8 mouse cellular contexts compared by ENCODE assay signal in genomic region chr1:13052067-13052460, GRCm38 (mm10).
DNase-seq lines count a peak whose midpoint lies in the region; ATAC-seq and TF ChIP-seq lines count a peak whose summit lies in the region.

No protein-coding gene starts in this region.

- TF ChIP-seq CTCF in E14TG2a.4 (conservative IDR thresholded peaks at IDR 0.05; ENCODE audit: low read length), result peak; percentile 53
- TF ChIP-seq CTCF in lung, embryonic 14.5 days (IDR thresholded peaks at IDR 0.05; ENCODE audit: low read depth), result peak; percentile 67

- H3K36me3 ChIP-seq in E14TG2a.4 (ENCODE audit: insufficient read depth, low read length), result no peaks in the 10 kb centered on the region
- H3K36me3 ChIP-seq in lung, embryonic 14.5 days (ENCODE audit: insufficient read depth), result no peaks in the 10 kb centered on the region
- no peaks in the 10 kb centered on the region for H3K36me3 ChIP-seq in neural tube, embryonic 15.5 days

- peaks cover 28% of the 10 kb centered on the region for H3K4me1 ChIP-seq in E14TG2a.4 (replicated peaks; ENCODE audit: low read depth, low read length)
- H3K4me1 ChIP-seq in lung, embryonic 14.5 days (ENCODE audit: insufficient read depth), result no peaks in the 10 kb centered on the region
- H3K4me1 ChIP-seq in neural tube, embryonic 15.5 days, result peaks cover 3% of the 10 kb centered on the region; the same call in 1 of the 2 replicates

- peaks cover 7% of the 10 kb centered on the region; the same call in 1 of the 2 replicates for H3K9me3 ChIP-seq in E14TG2a.4 (ENCODE audit: low read length)
- H3K9me3 ChIP-seq in lung, embryonic 14.5 days (ENCODE audit: low read depth, low read length), result no peaks in the 10 kb centered on the region
- H3K9me3 ChIP-seq in neural tube, embryonic 15.5 days (replicated peaks), result no peaks in the 10 kb centered on the region

- H3K4me3 ChIP-seq in E14TG2a.4 (replicated peaks; ENCODE audit: low read length), result no peak overlapping the region
- no peak overlapping the region for H3K4me3 ChIP-seq in lung, embryonic 14.5 days (ENCODE audit: low read depth, low read length)
- no peak overlapping the region for H3K4me3 ChIP-seq in neural tube, embryonic 15.5 days (replicated peaks)

- H3K9ac ChIP-seq in lung, embryonic 14.5 days, result no peak overlapping the region
- no peak overlapping the region for H3K9ac ChIP-seq in neural tube, embryonic 15.5 days (replicated peaks)

- 0 out of 2 replicates have a peak, but pooled peaks cover 2% of the 10 kb centered on the region for H3K27me3 ChIP-seq in E14TG2a.4 (ENCODE audit: insufficient read depth, low read length)
- no peaks in the 10 kb centered on the region for H3K27me3 ChIP-seq in lung, embryonic 14.5 days (ENCODE audit: insufficient read depth, low read length)
- H3K27me3 ChIP-seq in neural tube, embryonic 15.5 days (replicated peaks), result peaks cover 6% of the 10 kb centered on the region; the same call in 1 of the 2 replicates

- H3K4me2 ChIP-seq in lung, embryonic 14.5 days, result peak overlapping the region; percentile 32; the same call in 1 of the 2 replicates
- peak overlapping the region; percentile 40; the same call in 1 of the 2 replicates for H3K4me2 ChIP-seq in neural tube, embryonic 15.5 days

- 8% methylated on average over 7 of the region's 7 CpGs for whole genome bisulfite sequencing in lung, embryonic 14.5 days
- WGBS in neural tube, embryonic 15.5 days, result 12% methylated on average over 7 of the region's 7 CpGs

- DNase-seq in A20 (ENCODE audit: low read depth, low spot score), result peak; percentile 83
- DNase-seq in cerebellum, adult 18-20 months, result peak; percentile 13 to 24
- DNase-seq in gastrocnemius, postnatal 10 days, result peak; percentile 6
- peak; percentile 47 for DNase-seq in kidney, adult 9 months
- DNase-seq in lung, embryonic 14.5 days, result peak; percentile 78
- DNase-seq in MN1 (ENCODE audit: low spot score), result no peak

- no peak for ATAC-seq in lung, embryonic 14.5 days (ENCODE audit: insufficient read depth)
- ATAC-seq in neural tube, embryonic 15.5 days (ENCODE audit: low FRiP score), result peak; percentile 45; the same call in 1 of the 2 replicates

- no peak overlapping the region for H3K27ac ChIP-seq in lung, embryonic 14.5 days (ENCODE audit: low read depth)
- H3K27ac ChIP-seq in neural tube, embryonic 15.5 days (replicated peaks), result no peak overlapping the region
